Mouse (Mus musculus) cortical plate, adult 2 months (tissue): ENCODE results near the gene Hibch.

Experiments
- CTCF ChIP-seq: fragments of 200-500 bp; IDR thresholded peaks from 2 replicates; pipeline ENCODE4 v1.5.1; 2011; ENCODE audit warnings: mild to moderate bottlenecking, control low read depth, low read length; ENCODE audit not compliant: insufficient read depth; ENCODE audit errors: extremely low read depth
- POLR2A ChIP-seq: fragments of 200-500 bp; IDR thresholded peaks from 2 replicates; pipeline ENCODE4 v1.6.1; 2011; ENCODE audit warnings: mild to moderate bottlenecking, low read length, control low read depth; ENCODE audit not compliant: insufficient read depth; ENCODE audit errors: extremely low read depth

GRCm38 (mm10) chr1:52844782-52845665, at the start of gene Hibch:
- TF ChIP-seq POLR2A (peak; percentile 67), CTCF (no peak)
